Mouse (Mus musculus) cerebellum, adult 2 months (tissue): Measurements from ENCODE around the gene Tmem131.

Source experiments
- CTCF ChIP-seq: fragments of 200-500 bp; IDR thresholded peaks from 2 replicates; pipeline ENCODE4 v1.5.1; 2011; ENCODE audit warnings: low read depth, mild to moderate bottlenecking, control low read depth, low read length, moderate library complexity, borderline replicate concordance; ENCODE audit not compliant: insufficient read depth
- POLR2A ChIP-seq: fragments of 200-500 bp; IDR thresholded peaks from 2 replicates; pipeline ENCODE4 v1.6.1; 2011; ENCODE audit warnings: low read length, control low read depth, borderline replicate concordance; ENCODE audit not compliant: insufficient read depth

DNA sequence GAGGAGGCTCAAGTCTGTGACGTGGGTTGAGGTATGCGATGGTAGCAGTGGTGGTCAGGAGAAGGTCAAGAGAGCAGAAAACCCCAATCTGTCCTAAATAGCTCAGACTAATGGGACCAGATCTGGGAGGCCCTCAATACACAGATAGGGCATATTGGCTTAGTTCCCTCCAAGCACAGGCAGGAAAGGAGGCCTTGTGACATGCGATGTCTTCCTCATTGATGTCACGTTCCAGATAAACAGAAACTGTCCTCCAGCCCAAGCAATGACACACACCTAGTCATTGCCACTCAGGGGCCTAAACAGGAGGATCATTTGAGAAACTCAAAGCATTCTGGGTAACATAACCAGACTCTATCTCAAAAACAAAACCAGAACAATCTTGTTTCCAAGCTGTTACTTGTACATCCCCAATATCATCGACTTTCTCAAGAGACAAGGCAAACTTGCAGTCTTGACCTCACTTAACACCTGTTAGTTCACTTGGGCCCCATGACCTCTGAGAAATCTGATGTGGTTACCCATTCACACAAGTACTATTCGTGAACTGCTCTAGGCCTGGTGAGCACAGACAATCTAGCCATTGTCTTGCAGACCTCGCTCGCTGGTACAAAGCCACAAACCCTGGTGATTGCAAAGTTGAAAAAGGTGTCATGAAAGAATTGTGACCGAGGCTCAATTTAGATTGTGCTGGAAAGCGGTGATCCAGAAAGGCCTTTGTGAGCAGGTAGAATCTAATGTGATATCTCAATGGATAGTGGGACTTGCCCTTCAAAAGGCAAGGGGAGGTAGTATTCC lies 19.1 kb upstream of the Tmem131 start:
- TF ChIP-seq POLR2A: no peak
- no peak for TF ChIP-seq CTCF
